Mouse (Mus musculus): ENCODE data around the gene Zfp651.

Zfp651 gene

DNA sequence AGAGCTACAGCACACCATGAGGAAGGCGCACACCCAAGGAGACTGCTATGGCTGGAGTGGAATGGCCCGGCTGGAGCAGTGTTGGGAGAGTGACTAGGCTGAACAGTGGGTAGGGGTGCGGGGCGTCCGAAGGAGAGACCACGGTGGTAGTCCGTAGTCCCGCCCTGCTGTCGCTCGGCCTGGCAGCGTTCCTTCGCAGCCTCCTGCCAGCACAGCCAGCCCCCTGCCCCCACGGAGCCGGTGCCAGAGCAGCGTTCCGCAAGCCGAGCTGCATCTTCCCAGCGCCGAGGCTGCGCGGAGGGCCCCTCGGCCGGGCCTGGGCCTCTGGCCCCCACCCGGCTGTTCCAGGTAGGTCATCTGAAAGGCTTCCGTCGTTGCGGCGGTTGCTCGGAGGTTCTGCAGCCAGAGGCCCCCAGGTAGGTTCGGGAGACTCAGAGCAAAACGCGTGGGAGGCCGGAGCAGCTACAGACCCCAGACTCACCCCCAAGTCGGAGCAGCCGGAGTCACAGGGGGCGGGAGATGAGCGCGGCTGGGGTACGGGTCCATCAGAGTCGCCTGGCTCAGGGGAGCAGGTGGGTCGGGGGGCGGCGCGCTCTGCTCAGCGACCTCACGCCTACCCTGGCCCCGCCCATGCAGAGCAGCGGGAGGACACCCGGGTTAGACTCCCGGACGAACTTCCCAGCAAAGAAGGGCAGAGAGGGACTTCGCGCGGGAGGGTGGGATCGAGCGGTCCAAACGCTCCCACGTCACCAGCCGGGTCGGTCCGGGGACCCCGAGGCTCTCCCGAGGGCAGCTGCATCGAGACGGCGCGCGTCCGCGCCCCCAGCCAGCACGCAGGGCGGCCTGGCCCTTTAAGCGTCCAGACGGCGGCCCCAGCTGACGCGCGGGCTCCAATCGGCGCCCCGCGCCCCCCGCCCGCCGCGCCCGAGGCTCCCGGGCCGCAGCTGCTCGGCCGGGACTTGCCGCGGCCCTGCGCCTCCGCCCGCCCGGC, at the start of gene Zfp651:
Gene Zfp651, plus strand, starts transcription at position 240 of the 991 bp plus-strand sequence.
- in situ Hi-C loops (cut with MboI, MseI), result no loop called here

DNA sequence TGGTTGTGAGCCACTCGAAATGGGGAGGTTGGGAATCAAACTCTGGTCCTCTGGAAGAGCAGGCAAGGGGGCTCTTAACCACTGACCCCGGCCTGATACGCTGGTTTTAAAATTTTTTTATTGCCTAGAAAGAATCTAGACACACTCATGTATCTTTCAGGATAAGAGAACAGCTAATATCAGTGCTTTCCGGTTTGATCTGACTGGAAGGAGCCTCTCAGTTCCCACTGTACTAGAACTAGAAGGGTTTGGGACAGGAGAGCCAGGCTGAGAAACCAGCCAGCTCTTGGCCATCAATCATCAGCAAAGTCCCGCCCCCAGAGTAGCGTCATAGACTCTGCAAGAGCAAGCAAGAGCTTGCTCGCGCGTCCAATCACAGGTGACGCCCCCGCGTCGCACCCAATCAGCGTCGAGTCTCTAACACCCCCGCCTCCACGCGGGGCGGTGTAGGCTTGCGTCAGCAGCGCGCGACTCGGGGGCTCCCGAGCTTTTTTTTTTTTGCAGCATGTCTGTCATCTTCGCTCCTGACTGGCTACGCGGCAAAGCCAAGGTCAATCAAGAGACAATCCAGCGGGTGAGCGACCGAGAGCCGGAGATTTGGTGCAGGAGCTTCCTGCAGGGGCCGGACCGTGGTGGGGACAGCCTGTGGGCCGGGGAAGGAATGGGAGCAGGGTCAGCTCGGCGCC, 49.1 kb upstream of the Zfp651 start, which contains the start of gene Ss18l2:
Gene Ss18l2, plus strand, starts transcription at position 432 of the 686 bp plus-strand sequence.
- in situ Hi-C loops (cut with MboI, MseI), result loop anchor here (25.0 kb wide), 1 partner anchor 1777 kb away; the partner anchor contains the start of gene Limd1 (in 2 of the 2)

DNA sequence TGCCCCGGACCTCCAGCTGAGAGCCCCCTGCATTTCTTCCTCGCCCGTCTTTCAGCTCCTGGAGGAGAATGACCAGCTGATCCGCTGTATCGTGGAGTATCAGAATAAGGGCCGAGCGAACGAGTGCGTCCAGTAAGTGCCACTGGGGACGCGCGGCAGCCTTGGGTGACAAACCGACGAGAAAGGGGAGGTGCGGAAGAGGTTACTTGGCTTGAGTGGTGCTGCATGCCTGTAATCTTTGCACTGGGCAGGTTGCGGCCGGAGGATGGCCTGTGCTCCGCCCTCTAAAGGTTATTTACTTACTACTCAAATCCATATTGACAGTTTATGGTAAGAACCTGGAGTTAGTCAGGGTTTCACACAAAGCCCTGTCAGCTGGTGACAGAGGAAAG, 48.5 kb upstream of the Zfp651 start:
- in situ Hi-C loops (cut with MboI, MseI), result loop anchor here (25.0 kb wide), 1 partner anchor 1777 kb away; the partner anchor contains the start of gene Limd1 (in 2 of the 2)

GRCm38 (mm10) chr9:121717048-121717447, 42.1 kb upstream of the Zfp651 start:
- in situ Hi-C loops (cut with MboI, MseI), result loop anchor here (25.0 kb wide), 1 partner anchor 1770 kb away; the partner anchor contains the start of gene Limd1 (in 2 of the 2)

DNA sequence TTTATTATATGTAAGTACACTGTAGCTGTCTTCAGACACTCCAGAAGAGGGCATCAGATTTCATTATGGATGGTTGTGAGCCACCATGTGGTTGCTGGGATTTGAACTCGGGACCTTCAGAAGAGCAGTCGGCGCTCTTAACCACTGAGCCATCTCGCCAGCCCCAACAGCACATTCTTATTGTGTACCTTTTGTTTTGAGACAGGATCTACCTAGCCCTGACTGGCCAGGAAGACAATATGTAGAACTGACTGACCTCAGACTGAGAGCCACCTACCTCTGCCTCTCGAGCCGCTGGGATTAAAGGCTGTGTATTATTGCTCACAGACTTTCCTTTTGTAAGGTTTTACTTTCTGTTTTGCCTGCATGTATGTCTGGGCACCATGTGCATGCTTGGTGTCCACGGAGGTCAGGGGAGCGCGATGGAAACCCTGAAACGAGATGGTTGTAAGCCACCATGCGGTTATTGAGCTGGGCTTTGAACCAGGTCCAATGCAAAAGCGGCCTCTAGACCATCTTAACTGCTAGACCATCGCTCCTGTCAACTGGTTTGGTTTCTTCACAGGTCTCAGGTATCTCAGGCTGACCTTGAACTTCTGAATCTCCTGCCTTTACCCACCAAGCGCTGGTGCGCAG, 40.9 kb upstream of the Zfp651 start:
- in situ Hi-C loops (cut with MboI, MseI), result loop anchor here (25.0 kb wide), 1 partner anchor 1769 kb away; the partner anchor contains the start of gene Limd1 (in 2 of the 2)

GRCm38 (mm10) chr9:121718792-121719318, 40.3 kb upstream of the Zfp651 start, which contains the start of gene Nktr:
Nktr (plus strand) TSS chr9:121719169.
- in situ Hi-C loops (cut with MboI, MseI), result loop anchor here (25.0 kb wide), 1 partner anchor 1768 kb away; the partner anchor contains the start of gene Limd1 (in 2 of the 2)

GRCm38 (mm10) chr9:121719347-121720331, 39.5 kb upstream of the Zfp651 start:
- in situ Hi-C loops (cut with MboI, MseI), result loop anchor here (25.0 kb wide), 1 partner anchor 1768 kb away; the partner anchor contains the start of gene Limd1 (in 2 of the 2)

DNA sequence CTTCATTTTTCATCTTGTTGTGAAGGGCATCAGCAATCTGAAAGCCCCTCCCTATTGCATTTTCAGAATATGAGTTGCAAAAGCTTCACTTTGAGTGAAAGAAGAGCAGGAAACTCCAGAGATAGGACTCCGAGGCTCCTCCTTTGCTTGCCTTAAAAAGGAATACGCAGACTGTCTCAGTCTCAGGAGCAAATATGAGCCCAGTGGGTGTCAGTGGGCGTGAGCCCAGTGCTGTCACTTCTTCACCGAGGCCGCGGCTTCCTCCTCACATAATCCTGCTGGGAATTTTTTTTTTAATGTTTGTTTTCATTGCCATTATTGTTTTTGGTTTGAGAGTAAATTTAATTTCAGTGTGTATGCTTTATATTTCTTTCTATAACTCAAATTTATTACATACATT, 18.6 kb upstream of the Zfp651 start:
- in situ Hi-C loops (cut with MboI, MseI), result loop anchor here in 1 of 2 experiments (25.0 kb wide), 1 partner anchor 1272 kb away; the partner anchor contains the start of gene Tmem42

GRCm38 (mm10) chr9:121741168-121741567, 18.0 kb upstream of the Zfp651 start:
- in situ Hi-C loops (cut with MboI, MseI), result loop anchor here in 1 of 2 experiments (25.0 kb wide), 1 partner anchor 1271 kb away; the partner anchor contains the start of gene Tmem42

DNA sequence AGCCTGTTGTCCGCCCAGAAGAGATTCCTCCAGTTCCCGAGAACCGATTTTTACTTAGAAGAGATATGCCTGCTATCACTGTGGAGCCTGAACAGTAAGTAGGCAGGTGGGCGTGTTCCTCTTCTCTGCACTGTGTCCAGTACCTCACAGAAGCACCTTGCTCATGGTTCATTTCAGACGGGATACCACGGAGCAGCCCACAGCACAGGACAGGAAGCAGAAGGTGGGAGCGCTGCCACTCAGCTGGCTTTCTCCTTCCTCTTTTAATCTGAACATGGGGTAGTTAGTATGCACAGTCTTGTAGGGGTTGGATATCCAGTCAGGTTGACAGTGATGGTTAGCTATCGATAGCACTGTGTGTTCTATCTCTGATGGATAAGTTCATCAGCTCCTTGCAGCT, 15.1 kb upstream of the Zfp651 start:
- in situ Hi-C loops (cut with MboI, MseI), result loop anchor here in 1 of 2 experiments (25.0 kb wide), 1 partner anchor 1268 kb away; the partner anchor contains the start of gene Tmem42

- in situ Hi-C loops (cut with MboI, MseI), result no loop called here
Measured at GRCm38 (mm10) chr9:121752774-121753173, 6.4 kb upstream of the Zfp651 start.

GRCm38 (mm10) chr9:121754624-121755023, 4.5 kb upstream of the Zfp651 start:
- in situ Hi-C loops (cut with MboI, MseI), result no loop called here

GRCm38 (mm10) chr9:121756785-121757184, 2.3 kb upstream of the Zfp651 start:
- in situ Hi-C loops (cut with MboI, MseI), result no loop called here

GRCm38 (mm10) chr9:121757432-121757831, 1.7 kb upstream of the Zfp651 start:
- in situ Hi-C loops (cut with MboI, MseI), result no loop called here

- in situ Hi-C loops (cut with MboI, MseI), result no loop called here
Measured at GRCm38 (mm10) chr9:121757835-121758814, 1.0 kb upstream of the Zfp651 start.

GRCm38 (mm10) chr9:121760271-121761090, 1.4 kb downstream of the Zfp651 start:
- in situ Hi-C loops (cut with MboI, MseI), result no loop called here

DNA sequence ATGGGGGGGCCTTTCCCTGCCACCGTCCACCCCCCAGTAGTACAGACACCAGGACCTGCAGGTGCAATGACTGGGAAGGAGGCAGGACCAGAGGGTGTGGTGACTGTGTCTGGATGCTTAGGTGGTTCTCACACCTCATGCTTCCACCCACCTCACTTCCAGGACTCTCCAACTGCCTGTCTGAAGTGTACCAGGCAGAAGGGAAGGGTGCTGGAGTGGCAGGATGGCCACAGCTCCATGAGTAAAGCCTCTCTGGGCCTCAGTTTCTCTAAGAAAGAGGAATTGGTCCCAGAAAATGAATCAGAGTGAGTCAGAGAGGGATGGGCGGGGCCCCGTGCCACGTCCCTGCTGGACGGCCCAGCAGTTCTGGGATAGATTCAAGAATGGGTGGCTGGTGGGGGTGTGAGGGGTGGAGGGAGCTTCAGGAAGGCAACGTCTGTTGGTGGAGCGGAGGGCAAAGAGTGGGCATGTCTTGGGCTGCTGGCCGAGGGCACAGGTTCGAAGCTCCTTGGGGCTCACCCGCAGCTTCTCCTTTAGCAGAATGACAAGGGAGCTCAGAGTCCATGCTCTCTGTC, 2.0 kb downstream of the Zfp651 start:
- in situ Hi-C loops (cut with MboI, MseI), result no loop called here

Data from T-helper 17 cell (primary cell).